Mouse (Mus musculus): ENCODE data around the gene Vmn1r44. TPM values are rescaled to one million over a fixed set of nuclear protein-coding genes. Genes with fewer than 3 reads are reported as not detected.
"Not testable (repeated sequence)": the region's sequence is repeated elsewhere in the genome, so short reads cannot be mapped to it uniquely, and the experiment has no call there.

Vmn1r44 gene
- not detected in 2 replicates for polyA plus RNA-seq (2015; fragmentation: Nextera tagmentation; extraction: Ambion mirVana)

DNA sequence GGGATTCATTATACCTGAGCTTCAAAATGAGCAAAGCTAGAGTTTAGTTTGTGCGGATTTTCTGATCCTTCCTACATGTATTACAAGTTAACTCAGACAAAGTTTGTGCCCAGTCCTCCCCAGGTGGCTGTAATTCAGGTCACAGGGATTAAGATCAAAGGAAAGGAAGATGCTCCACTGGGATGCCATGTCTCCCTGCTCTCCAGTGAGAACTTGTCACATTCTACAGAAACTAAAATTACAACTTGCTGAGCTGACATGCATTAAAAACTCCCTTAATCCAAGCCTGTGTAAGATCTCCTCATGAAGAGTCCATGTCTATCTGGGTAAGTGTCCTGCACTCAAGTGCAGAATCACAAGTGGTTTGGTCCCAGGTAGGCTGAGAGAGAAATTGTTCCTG is at the start of gene Vmn1r44:
Vmn1r44 (plus strand) TSS at position 301 of the 400 bp plus-strand sequence.
- ATAC-seq (replicated peaks; ENCODE audit: low FRiP score, low read depth) (no peak), DNase-seq (ENCODE audit: low spot score) (no peak)
- Histone ChIP-seq H3K27me3 (ENCODE audit: insufficient read depth, low read length) (no peaks in the 10 kb centered on the region), H3K4me3 (replicated peaks; ENCODE audit: low read depth, low read length) (no peak within 1 kb of the TSS), H3K4me1 (replicated peaks; ENCODE audit: insufficient read depth, low read length) (no peaks in the 10 kb centered on the region), H3K36me3 (ENCODE audit: insufficient read depth, low read length) (no peaks in the 10 kb centered on the region), H3K9ac (ENCODE audit: low read depth, low read length) (no peak within 1 kb of the TSS), H3K4me2 (ENCODE audit: low read length) (no peak within 1 kb of the TSS), H3K9me3 (replicated peaks; ENCODE audit: low read length) (no peaks in the 10 kb centered on the region), H3K27ac (no peak within 1 kb of the TSS)
- TF ChIP-seq CTCF (IDR thresholded peaks at IDR 0.05; ENCODE audit: low read depth), result no peak
- 90% methylated on average over 1 of the region's 1 CpGs for WGBS

DNA sequence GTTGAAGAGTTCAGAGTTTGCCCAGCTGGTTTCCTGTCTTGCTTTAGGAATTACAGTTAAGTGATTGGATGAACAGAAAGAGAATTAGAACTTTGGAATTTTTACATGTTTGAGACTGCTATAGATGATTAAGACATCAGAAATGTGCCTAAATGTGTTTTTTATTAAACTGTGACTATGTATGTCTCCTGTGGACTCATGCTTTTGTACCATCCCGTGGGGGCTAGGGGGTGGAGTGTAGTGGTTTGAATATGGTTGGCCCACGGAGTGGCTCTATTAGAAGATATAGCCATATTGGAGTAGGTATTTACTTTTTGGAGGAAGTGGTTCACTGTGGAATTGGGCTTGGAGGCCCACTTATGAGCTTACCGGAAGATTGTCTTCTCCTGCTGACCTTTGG is 25.9 kb upstream of the Vmn1r44 start:
- Histone ChIP-seq H3K27ac (no peak overlapping the region), H3K27me3 (ENCODE audit: insufficient read depth, low read length) (no peaks in the 10 kb centered on the region), H3K4me1 (replicated peaks; ENCODE audit: insufficient read depth, low read length) (no peaks in the 10 kb centered on the region), H3K36me3 (ENCODE audit: insufficient read depth, low read length) (no peaks in the 10 kb centered on the region), H3K9ac (ENCODE audit: low read depth, low read length) (no peak overlapping the region), H3K9me3 (replicated peaks; ENCODE audit: low read length) (0 out of 2 replicates have a peak, but pooled peaks cover 4% of the 10 kb centered on the region), H3K4me3 (replicated peaks; ENCODE audit: low read depth, low read length) (no peak overlapping the region), H3K4me2 (ENCODE audit: low read length) (no peak overlapping the region)
- WGBS, result 86% methylated on average over 3 of the region's 3 CpGs
- DNase-seq (ENCODE audit: low spot score), result no peak
- TF ChIP-seq CTCF (IDR thresholded peaks at IDR 0.05; ENCODE audit: low read depth), result no peak
- no peak for ATAC-seq (replicated peaks; ENCODE audit: low FRiP score, low read depth)

DNA sequence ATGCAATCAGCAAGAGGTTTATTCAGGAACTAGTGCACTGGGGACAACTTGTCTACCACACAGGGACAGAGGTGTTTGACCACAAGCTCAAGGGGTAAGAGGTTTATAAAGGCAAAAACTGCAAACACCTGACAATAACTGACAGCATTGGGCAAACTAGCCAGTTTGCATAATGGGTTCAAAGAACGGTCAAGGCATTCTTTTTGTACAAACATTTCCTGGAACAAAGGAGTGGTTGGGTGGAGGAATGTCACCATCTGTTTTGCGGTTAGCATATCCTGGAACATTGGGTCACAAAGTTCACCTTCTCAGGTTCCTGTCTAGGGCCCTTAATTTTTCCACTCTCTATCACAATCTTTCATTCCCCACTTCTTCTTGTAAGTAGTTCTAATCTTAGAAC is 23.6 kb upstream of the Vmn1r44 start:
- H3K9me3 ChIP-seq (replicated peaks; ENCODE audit: low read length), result 0 out of 2 replicates have a peak, but pooled peaks cover 4% of the 10 kb centered on the region
- no peak overlapping the region for H3K4me3 ChIP-seq (replicated peaks; ENCODE audit: low read depth, low read length)
- no peaks in the 10 kb centered on the region for H3K27me3 ChIP-seq (ENCODE audit: insufficient read depth, low read length)
- H3K36me3 ChIP-seq (ENCODE audit: insufficient read depth, low read length), result no peaks in the 10 kb centered on the region
- H3K9ac ChIP-seq (ENCODE audit: low read depth, low read length), result no peak overlapping the region
- ATAC-seq (replicated peaks; ENCODE audit: low FRiP score, low read depth), result no peak
- DNase-seq (ENCODE audit: low spot score), result peak; percentile 1
- WGBS, result 82% methylated on average over 2 of the region's 2 CpGs
- H3K4me1 ChIP-seq (replicated peaks; ENCODE audit: insufficient read depth, low read length), result no peaks in the 10 kb centered on the region
- no peak overlapping the region for H3K27ac ChIP-seq
- no peak overlapping the region for H3K4me2 ChIP-seq (ENCODE audit: low read length)
- no peak for TF ChIP-seq CTCF (IDR thresholded peaks at IDR 0.05; ENCODE audit: low read depth)

DNA sequence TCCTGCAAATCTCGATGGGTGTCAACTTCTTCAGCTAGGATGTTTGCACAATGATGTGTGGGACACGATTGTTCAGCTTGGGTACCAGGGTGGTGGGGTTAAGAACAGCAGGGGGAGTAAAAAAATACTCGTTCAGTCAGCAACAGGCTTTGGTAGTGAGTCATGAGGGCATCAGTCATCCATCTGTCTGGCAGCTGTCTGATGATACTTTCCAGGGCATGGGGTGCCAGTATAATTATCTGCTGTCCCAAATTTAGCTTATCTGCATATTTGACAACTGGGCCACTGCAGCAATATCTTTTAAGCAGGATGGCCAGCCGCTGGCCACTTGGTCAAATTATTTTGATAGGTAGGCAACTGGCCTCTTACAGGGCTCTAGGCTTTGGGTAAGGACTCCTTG is 19.7 kb upstream of the Vmn1r44 start:
- no peak for TF ChIP-seq CTCF (IDR thresholded peaks at IDR 0.05; ENCODE audit: low read depth)
- ATAC-seq (replicated peaks; ENCODE audit: low FRiP score, low read depth) (no peak), DNase-seq (ENCODE audit: low spot score) (no peak)
- WGBS, result 71% methylated on average over 4 of the region's 4 CpGs
- Histone ChIP-seq H3K9ac (ENCODE audit: low read depth, low read length) (no peak overlapping the region), H3K4me1 (replicated peaks; ENCODE audit: insufficient read depth, low read length) (no peaks in the 10 kb centered on the region), H3K9me3 (replicated peaks; ENCODE audit: low read length) (0 out of 2 replicates have a peak, but pooled peaks cover 4% of the 10 kb centered on the region), H3K36me3 (ENCODE audit: insufficient read depth, low read length) (no peaks in the 10 kb centered on the region), H3K4me2 (ENCODE audit: low read length) (no peak overlapping the region), H3K27me3 (ENCODE audit: insufficient read depth, low read length) (no peaks in the 10 kb centered on the region), H3K4me3 (replicated peaks; ENCODE audit: low read depth, low read length) (no peak overlapping the region), H3K27ac (no peak overlapping the region)

DNA sequence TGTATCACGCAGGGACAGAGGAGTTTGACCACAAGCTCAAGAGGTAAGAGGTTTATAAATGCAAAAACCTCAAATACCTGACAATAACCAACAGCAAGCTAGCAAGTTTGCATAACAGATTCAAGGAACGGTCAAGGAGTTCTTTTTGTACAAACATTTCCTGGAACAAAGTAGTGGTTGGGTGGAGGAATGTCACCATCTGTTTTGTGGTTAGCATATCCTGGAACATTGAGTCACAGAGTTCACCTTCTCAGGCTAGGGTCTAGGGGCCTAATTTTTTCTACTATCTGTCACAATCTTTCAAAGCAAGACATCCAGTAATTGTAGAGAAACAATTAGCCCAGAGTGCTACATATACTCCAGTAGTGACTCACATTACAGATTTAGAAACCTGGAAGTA is 16.2 kb upstream of the Vmn1r44 start:
- no peak overlapping the region for H3K4me2 ChIP-seq (ENCODE audit: low read length)
- H3K9me3 ChIP-seq (replicated peaks; ENCODE audit: low read length), result no peaks in the 10 kb centered on the region
- no peak for TF ChIP-seq CTCF (IDR thresholded peaks at IDR 0.05; ENCODE audit: low read depth)
- no peak overlapping the region for H3K27ac ChIP-seq
- H3K27me3 ChIP-seq (ENCODE audit: insufficient read depth, low read length), result no peaks in the 10 kb centered on the region
- H3K9ac ChIP-seq (ENCODE audit: low read depth, low read length), result no peak overlapping the region
- no peaks in the 10 kb centered on the region for H3K4me1 ChIP-seq (replicated peaks; ENCODE audit: insufficient read depth, low read length)
- H3K4me3 ChIP-seq (replicated peaks; ENCODE audit: low read depth, low read length), result no peak overlapping the region
- no peaks in the 10 kb centered on the region for H3K36me3 ChIP-seq (ENCODE audit: insufficient read depth, low read length)
- 85% methylated on average over 2 of the region's 2 CpGs for WGBS
- ATAC-seq (replicated peaks; ENCODE audit: low FRiP score, low read depth), result no peak
- no peak for DNase-seq (ENCODE audit: low spot score)

DNA sequence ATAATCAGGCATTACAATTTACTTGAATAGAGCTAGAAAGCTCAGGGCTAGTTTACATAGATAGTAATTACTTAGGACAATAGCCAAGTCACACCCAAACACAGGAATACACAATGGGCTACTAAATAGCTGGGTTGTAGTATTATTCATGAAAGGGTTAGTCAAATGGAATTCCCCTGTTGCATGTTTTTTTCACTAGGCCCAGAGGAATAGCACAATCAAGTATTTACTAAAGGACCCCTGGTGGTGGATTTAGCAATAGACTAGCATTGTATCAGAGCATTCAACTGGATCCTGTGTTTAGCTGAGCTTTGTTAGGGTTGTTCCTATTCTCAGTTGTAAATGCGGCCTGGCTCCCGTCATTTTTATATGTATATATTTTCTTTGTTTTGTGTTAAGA is 15.5 kb upstream of the Vmn1r44 start:
- WGBS, result 91% methylated on average over 2 of the region's 2 CpGs
- Histone ChIP-seq H3K9ac (ENCODE audit: low read depth, low read length) (no peak overlapping the region), H3K27me3 (ENCODE audit: insufficient read depth, low read length) (no peaks in the 10 kb centered on the region), H3K4me3 (replicated peaks; ENCODE audit: low read depth, low read length) (no peak overlapping the region), H3K36me3 (ENCODE audit: insufficient read depth, low read length) (no peaks in the 10 kb centered on the region), H3K4me2 (ENCODE audit: low read length) (no peak overlapping the region), H3K9me3 (replicated peaks; ENCODE audit: low read length) (no peaks in the 10 kb centered on the region), H3K4me1 (replicated peaks; ENCODE audit: insufficient read depth, low read length) (no peaks in the 10 kb centered on the region), H3K27ac (no peak overlapping the region)
- TF ChIP-seq CTCF (IDR thresholded peaks at IDR 0.05; ENCODE audit: low read depth), result 0 out of 2 replicates have a peak, but pooled peaks have one; percentile 11
- ATAC-seq (replicated peaks; ENCODE audit: low FRiP score, low read depth) (no peak), DNase-seq (ENCODE audit: low spot score) (no peak)

DNA sequence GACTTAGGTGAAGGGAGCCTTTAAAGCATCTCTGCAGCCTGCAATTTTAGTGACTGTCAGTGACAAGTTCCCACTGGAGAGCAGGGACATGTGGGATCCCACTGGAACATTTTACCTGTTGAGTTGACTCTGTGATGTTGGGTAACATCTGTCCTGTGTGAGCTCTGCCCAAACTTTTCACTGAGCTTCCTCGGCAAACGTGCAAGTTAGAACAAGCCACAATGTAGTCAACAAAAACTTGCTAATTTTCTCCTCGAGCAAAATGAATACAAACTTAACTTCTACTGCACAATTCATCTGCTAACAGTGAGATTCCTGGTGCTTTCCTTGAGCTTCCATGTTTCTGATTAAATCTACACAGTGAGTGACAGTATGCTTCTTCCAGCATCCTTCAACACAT is 7.1 kb upstream of the Vmn1r44 start, which contains the start of the genes Vmn1r42 and Vmn1r43:
Vmn1r42 (minus strand) TSS at position 101 of the 400 bp plus-strand sequence.
Vmn1r43 (minus strand) TSS at position 101 of the 400 bp plus-strand sequence.
- WGBS, result 72% methylated on average over 3 of the region's 3 CpGs
- not testable (repeated sequence) for H3K27ac ChIP-seq; DNase-seq (ENCODE audit: low spot score)

More for the DNA sequence above, 7.1 kb upstream of the Vmn1r44 start, which contains the start of the genes Vmn1r42 and Vmn1r43:
- H3K9me3 ChIP-seq (replicated peaks; ENCODE audit: low read length); H3K27me3 ChIP-seq (ENCODE audit: insufficient read depth, low read length); H3K9ac ChIP-seq (ENCODE audit: low read depth, low read length); ATAC-seq (replicated peaks; ENCODE audit: low FRiP score, low read depth); H3K4me1 ChIP-seq (replicated peaks; ENCODE audit: insufficient read depth, low read length); H3K4me2 ChIP-seq (ENCODE audit: low read length); H3K36me3 ChIP-seq (ENCODE audit: insufficient read depth, low read length); H3K4me3 ChIP-seq (replicated peaks; ENCODE audit: low read depth, low read length): not testable (repeated sequence)

Data from kidney, postnatal 0 days (tissue).